8 mouse cellular contexts compared by ENCODE assay signal in genomic region chrX:75095369-75096162, GRCm38 (mm10). TPM values are rescaled to one million over a fixed set of nuclear protein-coding genes. Genes with fewer than 3 reads are reported as not detected.
A peak's percentile ranks its signal among the peaks of the same experiment; 100 is the strongest.
DNase-seq lines count a peak whose midpoint lies in the region; ATAC-seq lines count a peak whose summit lies in the region.

Gene Dkc1 (plus strand): TSS chrX:75095854.

- H3K4me3 ChIP-seq in hindbrain, embryonic 11.5 days (ENCODE audit: low read depth, low read length): peak within 1 kb of the TSS; percentile 50

- WGBS in hindbrain, embryonic 11.5 days: 17% methylated on average over 29 of the region's 29 CpGs

- H3K36me3 ChIP-seq in hindbrain, embryonic 11.5 days (ENCODE audit: control insufficient read depth, insufficient read depth, low read length): no peaks in the 10 kb centered on the region

- no peaks in the 10 kb centered on the region for H3K27me3 ChIP-seq in hindbrain, embryonic 11.5 days (ENCODE audit: control insufficient read depth, insufficient read depth, low read length)

- no peak within 1 kb of the TSS for H3K27ac ChIP-seq in hindbrain, embryonic 11.5 days (ENCODE audit: low read depth, low read length)

- ATAC-seq in hindbrain, embryonic 11.5 days (ENCODE audit: low FRiP score): peak; percentile 99

- H3K4me1 ChIP-seq in hindbrain, embryonic 11.5 days (replicated peaks; ENCODE audit: control insufficient read depth, insufficient read depth, low read length): no peaks in the 10 kb centered on the region

- H3K9ac ChIP-seq in hindbrain, embryonic 11.5 days (ENCODE audit: low read depth, low read length): peak within 1 kb of the TSS; percentile 58

- no peaks in the 10 kb centered on the region for H3K9me3 ChIP-seq in hindbrain, embryonic 11.5 days (ENCODE audit: control insufficient read depth, low read length)

- H3K4me2 ChIP-seq in hindbrain, embryonic 11.5 days (replicated peaks; ENCODE audit: low read depth, low read length): peak within 1 kb of the TSS; percentile 49

- DNase-seq in Muller cell, postnatal 12 days (ENCODE audit: inconsistent ontology term): peak; percentile 96
- peak; percentile 95 for DNase-seq in cerebellum, adult 9-11 months
- DNase-seq in frontal cortex, adult 2 months (ENCODE audit: extremely low spot score in 1 of 2, low spot score in 1 of 2): peak; percentile 89 to 91
- peak; percentile 86 for DNase-seq in hindbrain, embryonic 11.5 days (ENCODE audit: low spot score)
- DNase-seq in layer of hippocampus, postnatal 10 days (ENCODE audit: low spot score in 2 of 2): peak; percentile 87 to 91
- peak; percentile 95 for DNase-seq in lung, postnatal 10 days
- peak; percentile 86 for DNase-seq in ovary, postnatal 36 days (ENCODE audit: low spot score)
- DNase-seq in thymus, postnatal 25 days: peak; percentile 93

RNA-seq across cellular contexts. Expression of gene Dkc1, which starts in this region (rescaled TPM):
- 32.9 and 35.9 TPM in 2 replicates for polyA plus RNA-seq in frontal cortex, adult 2 months (2012; rRNA removed)
- 117 and 123 TPM in 2 replicates for polyA plus RNA-seq in hindbrain, embryonic 11.5 days (2014; fragmentation: Nextera tagmentation; extraction: Ambion mirVana)
- 10 to 100 TPM; 26.0 to 32.4 TPM for total RNA-seq in layer of hippocampus, postnatal 10 days (2021)
